Mouse (Mus musculus) brain, embryonic 14.5 days (tissue): ENCODE data around the gene 4930415O20Rik. TPM values are rescaled to one million over a fixed set of nuclear protein-coding genes. Genes with fewer than 3 reads are reported as not detected.
A peak's percentile ranks its signal among the peaks of the same experiment; 100 is the strongest.

Source experiments
- DNase-seq: peaks from one replicate; pipeline ENCODE4 v3.0.0-alpha.2; 2011; ENCODE audit warnings: low read depth
- CTCF ChIP-seq: fragments of 200-500 bp; IDR thresholded peaks from 2 replicates; pipeline ENCODE4 v1.5.1; 2012; ENCODE audit warnings: inconsistent platforms, mild to moderate bottlenecking, moderate library complexity, borderline replicate concordance; ENCODE audit not compliant: insufficient read depth, insufficient read length; ENCODE audit errors: extremely low read depth
- POLR2A ChIP-seq: fragments of 200-500 bp; IDR thresholded peaks from 2 replicates; pipeline ENCODE4 v1.6.1; 2012; ENCODE audit warnings: mild to moderate bottlenecking, inconsistent platforms, borderline replicate concordance; ENCODE audit not compliant: poor library complexity, insufficient read depth, insufficient read length, severe bottlenecking; ENCODE audit errors: extremely low read depth
- polyA plus RNA-seq: library from polyadenylated mRNA; depleted of rRNA; stranded (reverse); fragments of >200 nt; gene quantifications from 2 replicates; pipeline ENCODE4 v1.2.3, GENCODE M21; 2012; rRNA removed

The 4930415O20Rik gene
- polyA plus RNA-seq, 1 experiment: not detected

DNA sequence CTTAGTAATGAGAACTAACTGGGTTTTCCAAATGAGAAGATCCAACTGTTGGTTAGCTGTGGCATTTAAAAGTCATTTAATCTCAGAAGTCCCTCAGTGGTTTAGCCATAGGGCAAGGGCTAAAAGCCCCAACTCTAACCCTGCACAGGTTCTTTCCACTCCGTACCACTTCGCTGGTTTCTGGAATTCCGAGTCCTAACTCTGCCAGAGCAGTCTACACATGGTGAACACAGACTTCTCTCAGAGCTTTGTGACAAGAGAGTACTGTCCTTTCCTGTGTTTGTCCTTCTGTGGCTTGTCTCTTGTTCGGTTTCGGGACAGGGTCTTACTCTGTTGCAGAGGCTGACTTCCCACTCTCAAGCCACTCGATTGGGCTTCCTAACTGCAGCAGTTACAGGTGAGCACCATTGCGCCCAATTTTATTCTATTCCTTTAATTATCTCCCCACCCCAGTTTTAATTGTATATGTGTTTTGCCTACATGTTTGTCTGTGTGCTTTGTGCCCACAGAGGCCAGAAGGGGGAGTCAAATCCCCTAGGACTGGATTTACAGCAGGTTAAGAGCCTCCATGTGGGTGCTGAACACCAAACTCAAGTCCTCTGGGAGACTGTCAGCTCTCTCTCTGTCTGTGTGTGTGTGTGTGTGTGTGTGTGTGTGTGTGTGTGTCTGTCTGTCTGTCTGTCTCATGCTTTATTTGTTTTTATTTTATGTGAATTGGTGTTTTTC is 55.8 kb downstream of the 4930415O20Rik start:
- no peak for DNase-seq
- TF ChIP-seq CTCF: no peak
- TF ChIP-seq POLR2A: no peak

DNA sequence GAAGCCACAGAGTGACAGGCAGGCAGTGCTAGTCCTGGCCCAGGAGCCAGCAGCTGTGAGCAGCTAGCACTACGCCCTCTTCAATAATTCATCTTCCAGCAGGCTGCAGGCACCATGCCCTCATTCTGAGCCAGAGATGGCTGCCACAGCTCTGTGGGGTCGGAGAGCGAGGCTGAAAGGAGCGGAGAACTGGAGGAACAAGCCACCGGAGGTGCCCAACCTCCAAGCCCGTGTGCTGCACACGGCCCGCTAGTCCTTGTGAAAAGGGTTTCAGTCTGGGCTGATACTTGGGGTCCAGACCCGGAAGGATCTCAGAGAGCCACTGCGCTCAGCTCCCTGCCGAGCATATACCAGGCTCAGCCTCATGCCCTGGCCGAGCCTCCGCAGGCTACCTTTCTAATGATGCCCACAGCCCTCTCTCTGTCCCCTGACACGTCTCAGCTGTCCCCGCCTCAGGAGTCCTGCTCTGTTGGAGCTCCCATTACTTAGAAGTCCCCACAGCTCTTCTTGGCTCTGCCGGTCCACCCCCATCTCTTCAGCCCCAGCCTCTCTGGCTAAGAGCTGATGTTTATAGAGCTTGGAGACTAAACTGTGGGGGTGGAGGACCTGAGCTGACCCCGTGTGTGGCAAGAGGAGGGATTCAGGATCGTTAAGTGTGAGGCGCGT is 57.9 kb downstream of the 4930415O20Rik start:
- TF ChIP-seq POLR2A: no peak
- TF ChIP-seq CTCF: no peak
- peak; percentile 62 for DNase-seq

DNA sequence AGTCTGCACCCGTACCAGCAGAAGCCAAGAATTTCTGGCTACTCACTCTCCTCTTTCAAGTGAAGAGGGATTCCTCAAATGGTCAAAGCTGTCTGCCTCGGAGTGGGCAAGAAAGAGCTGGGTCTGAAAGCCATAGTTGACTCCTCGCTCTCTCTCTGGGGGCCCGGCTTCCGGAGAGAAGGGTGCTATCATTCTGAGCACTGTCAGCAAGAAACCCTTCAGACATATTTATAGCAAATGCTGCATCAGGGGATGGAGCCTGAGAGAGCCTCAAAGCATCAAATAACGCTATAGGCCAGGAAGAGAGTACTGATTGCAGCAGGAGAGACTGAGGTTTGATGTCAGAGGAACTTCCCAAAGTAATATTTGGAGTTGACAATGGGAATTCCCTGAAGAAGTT is 58.7 kb downstream of the 4930415O20Rik start:
- DNase-seq: no peak
- TF ChIP-seq POLR2A: no peak
- no peak for TF ChIP-seq CTCF

DNA sequence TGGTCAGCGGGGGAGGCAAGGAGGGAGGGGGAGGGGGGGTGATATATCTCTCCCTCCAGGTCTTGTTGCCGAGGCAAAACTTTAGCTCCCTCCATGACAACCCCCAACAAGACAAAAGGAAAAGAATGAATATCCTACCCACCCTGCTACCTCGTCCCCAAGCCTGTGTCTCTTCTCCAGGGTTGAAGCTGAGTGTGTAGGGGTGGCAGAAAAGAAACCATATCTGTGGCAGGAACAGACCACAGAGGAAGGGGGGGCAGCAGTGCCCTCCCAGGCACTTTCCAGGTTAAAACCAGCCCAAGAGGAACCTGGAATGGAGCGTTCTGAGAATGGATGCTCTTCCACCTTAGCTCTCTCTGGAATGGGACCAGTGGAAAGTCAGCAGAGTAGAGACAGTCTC is 59.7 kb downstream of the 4930415O20Rik start, which contains the start of gene Cacnb3:
Cacnb3 (plus strand) TSS at position 301 of the 400 bp plus-strand sequence.
- DNase-seq: no peak
- TF ChIP-seq POLR2A (no peak), CTCF (no peak)

DNA sequence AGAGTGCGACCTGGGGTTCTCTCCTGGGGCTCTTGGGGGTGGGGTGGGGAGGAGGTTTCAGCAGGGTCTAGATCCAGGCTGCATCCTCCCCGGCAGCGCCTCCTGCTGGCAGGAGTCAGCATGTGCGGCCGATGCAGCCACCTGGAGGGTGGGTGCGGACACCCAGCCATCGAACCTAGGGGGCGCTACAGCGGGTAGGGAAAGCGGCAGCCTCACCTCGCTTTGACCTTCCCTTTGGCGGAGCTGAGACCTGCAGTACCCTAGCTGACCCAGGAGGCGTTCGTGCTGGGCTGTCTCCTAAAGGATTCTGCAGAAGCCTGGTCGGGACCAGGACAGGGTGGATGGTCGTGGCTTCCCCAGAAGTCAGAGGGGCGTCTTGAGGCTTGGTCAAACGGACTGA is 60.7 kb downstream of the 4930415O20Rik start:
- TF ChIP-seq CTCF: peak; percentile 91
- TF ChIP-seq POLR2A: no peak
- DNase-seq: peak; percentile 70

DNA sequence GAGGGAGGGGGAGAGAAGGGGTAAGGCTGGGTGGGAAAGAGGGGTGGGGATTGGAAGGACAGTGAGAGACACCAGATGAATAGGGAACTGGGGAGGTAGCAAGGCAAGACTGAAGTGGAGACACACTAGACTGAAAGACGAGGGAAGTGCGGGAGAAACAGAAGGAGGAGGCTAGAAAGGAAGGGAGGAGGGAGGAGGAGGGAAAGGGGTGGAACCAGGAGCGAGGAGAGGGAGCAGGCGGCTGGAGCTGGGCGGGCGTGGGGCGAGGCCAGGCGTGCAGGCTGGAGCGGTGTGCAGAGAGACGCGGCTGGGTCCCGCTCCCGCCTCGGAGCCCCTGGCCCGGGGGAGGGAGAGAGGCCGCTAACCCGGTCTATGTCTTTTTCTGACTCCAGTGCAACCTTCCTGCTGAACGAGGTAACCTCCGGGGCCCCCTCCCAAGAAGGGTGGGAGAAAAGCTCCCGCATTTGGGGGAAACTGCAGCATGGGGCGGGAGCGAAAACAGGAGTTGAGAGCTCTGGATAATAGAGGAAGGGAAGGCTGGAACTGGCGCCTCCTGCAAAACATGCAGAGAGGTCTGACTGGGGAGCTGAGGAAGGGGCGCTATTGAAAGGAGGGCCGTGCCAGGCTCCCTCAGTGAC is 61.4 kb downstream of the 4930415O20Rik start:
- TF ChIP-seq POLR2A (peak; percentile 56; the same call in 1 of the 2 replicates), CTCF (no peak)
- peak; percentile 85 for DNase-seq

DNA sequence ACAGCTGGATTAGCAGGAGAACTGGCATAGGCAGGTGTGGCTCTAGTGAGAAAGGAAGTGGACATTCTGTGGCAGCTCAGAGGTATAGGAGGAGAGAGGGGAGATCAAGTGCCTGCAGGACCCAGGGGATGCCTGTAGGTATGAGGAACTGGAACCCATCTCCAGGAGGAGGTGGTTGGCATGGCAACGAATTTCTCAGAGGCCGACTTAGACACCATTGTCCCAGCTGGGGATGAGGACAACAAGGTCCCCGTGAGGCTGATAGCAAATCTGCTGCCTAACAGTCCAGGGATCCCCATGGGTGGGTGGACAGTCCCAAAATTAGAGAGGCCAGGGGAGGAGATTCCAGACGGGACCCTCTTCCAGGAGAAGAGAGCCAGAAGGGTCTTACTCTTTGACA is 62.1 kb downstream of the 4930415O20Rik start:
- DNase-seq: peak; percentile 66
- TF ChIP-seq CTCF: no peak
- no peak for TF ChIP-seq POLR2A

DNA sequence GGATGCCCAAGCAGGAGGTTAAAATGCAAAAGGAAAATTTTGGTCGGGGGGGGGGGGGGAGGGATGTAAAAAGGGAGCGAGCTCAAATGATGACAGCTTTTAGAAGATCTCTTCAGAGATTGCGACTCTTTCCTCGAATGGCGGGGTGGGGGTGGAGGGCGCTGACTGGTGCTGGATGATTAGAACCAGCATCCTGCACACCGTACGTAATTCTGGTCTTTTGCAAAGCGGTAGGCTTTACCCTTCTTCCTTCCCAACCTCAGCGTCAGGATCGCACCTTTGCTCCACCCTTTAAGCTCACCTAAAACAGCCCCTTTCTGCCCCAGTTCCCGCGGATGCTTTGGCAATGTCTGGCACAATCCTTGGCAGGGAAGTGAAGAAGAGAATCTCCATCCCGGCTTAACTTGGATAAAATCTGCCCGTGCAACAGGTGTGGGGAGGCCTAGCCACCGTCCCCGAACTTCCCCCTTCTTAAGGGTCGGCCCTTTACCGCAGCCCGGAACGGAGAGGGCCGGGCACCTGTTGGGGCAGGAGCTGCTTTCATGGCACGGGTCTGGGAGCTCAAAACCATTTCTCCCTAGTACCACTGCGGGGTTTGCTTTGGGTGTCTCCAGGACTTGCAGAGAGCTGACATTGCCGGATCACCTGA is 63.1 kb downstream of the 4930415O20Rik start:
- DNase-seq: peak; percentile 21
- TF ChIP-seq POLR2A (no peak), CTCF (no peak)

DNA sequence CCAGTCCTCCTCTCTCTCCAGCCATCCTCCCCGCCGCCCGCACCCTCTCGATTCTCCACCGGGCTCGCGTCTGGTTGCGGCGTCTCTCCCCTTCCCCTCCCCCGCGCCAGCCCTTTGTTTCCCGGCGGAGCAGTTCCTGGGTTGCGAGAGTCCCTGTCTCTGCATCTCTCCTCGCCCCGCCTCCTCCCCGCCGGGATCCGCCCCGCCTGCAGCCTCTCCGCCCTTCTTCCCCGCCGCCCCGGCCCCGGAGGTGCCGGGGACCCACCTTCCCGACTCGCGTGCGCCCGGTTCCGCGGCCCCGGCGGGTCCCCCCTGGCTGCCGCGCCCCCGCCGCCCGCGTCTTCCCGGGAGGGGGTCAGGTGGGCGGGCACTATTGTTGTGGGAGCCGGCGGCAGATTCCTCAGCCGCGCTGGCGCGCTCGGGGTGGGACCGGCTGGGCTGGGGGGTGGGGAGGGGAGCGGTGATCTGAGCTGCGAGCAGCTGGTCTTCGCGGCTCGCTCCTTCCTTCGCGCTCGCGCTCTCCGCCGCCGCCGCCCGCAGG is 63.8 kb downstream of the 4930415O20Rik start:
- TF ChIP-seq CTCF (no peak), POLR2A (peak; percentile 67)

DNA sequence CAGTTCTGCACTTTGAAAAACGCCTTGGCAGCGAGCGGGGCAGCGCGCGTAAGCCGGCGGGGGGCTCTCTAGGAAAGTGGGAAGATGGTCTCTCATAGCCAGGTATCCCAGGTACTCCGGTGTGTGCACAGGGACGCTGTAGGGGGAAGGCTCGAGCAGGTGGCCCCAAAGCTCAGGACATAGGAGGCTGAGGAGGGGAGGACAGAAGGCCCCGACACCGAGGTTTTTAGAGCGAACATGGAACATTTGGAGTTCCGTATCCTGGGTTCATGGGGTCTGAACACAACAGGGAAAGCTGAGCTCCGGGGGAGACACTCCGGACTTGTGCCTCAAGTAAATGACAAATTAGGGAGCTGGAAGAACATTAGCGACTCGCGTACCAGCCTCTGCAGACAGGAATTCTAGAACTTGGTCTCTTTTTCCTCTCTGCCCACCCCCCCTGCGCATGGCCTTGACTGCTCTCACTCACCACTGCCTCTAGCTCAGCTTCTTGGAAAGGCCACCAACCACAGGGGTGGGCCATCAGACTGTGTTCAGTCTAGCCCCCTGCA is 64.6 kb downstream of the 4930415O20Rik start:
- peak; percentile 55 for DNase-seq
- no peak for TF ChIP-seq CTCF
- TF ChIP-seq POLR2A: no peak

More for the DNA sequence above, 63.8 kb downstream of the 4930415O20Rik start:
- peak; percentile 94 for DNase-seq

DNA sequence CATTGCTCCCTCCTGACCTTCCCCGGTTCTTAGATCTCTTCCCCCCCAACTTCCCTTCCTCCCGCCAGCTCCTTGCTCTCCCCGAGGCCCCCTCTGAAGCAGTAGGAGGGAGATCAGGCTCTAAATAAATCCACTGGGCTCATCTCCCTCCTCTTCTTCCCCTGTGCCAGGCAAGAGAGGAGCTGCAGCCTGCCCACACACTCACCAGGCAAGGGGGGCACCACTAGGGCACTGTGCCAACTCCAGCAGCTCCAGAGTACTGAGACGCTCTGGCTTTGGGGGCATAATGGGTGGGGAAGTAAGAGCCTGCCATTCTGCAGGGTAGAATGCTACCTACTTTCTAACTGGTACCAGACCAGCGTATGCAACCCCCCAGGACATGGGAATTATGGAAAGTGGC is 65.7 kb downstream of the 4930415O20Rik start:
- TF ChIP-seq POLR2A (no peak), CTCF (no peak)
- peak; percentile 86 for DNase-seq

DNA sequence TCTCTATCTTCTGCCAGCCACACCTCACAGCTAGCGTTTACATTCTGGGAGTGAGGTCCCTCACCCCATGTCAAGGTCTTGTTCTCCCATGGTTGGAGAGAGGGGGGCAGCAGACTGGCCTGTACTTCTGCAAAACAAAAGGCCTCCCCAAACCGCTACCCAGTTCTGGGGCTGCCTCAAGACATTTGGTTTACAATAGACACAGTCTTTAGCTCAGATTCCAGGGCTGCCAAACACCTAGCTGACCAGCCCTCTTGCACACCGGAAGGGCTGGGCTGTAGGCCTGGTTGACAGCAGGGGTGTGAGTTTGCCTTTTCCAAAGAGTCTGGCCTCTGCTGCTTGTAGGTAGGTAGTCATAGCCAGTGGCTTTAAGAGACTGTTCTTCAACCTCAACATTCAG is 66.4 kb downstream of the 4930415O20Rik start:
- TF ChIP-seq POLR2A: no peak
- TF ChIP-seq CTCF: no peak

More for the DNA sequence above, 66.4 kb downstream of the 4930415O20Rik start:
- DNase-seq: no peak

Other genes with a start within 250 kb of the 4930415O20Rik start
- gene Olfr284, start 230.0 kb upstream of the 4930415O20Rik start, polyA plus RNA-seq: not detected in 2 replicates
- gene Olfr283, start 190.1 kb upstream of the 4930415O20Rik start, polyA plus RNA-seq: not detected in 2 replicates
- gene Olfr282, start 139.8 kb upstream of the 4930415O20Rik start, polyA plus RNA-seq: not detected in 2 replicates
- gene Olfr281, start 118.4 kb upstream of the 4930415O20Rik start, polyA plus RNA-seq: not detected in 2 replicates
- gene OR5BS1P, start 101.1 kb upstream of the 4930415O20Rik start, polyA plus RNA-seq: not detected in 2 replicates
- gene Lalba, start 88.3 kb upstream of the 4930415O20Rik start, polyA plus RNA-seq: not detected in 2 replicates
- gene Olfr279, start 78.6 kb upstream of the 4930415O20Rik start, polyA plus RNA-seq: not detected in 2 replicates
- gene Kansl2, start 36.7 kb upstream of the 4930415O20Rik start, polyA plus RNA-seq: 106 and 115 TPM in 2 replicates
- gene Ccnt1, start 81 bp upstream of the 4930415O20Rik start, polyA plus RNA-seq: 25.5 and 29.5 TPM in 2 replicates
- 38.3 and 50.2 TPM in 2 replicates for gene Adcy6, start 39.1 kb downstream of the 4930415O20Rik start, polyA plus RNA-seq
- 287 and 323 TPM in 2 replicates for gene Cacnb3, start 59.8 kb downstream of the 4930415O20Rik start, polyA plus RNA-seq
- gene Ddx23, start 91.9 kb downstream of the 4930415O20Rik start, polyA plus RNA-seq: 38.9 and 55.6 TPM in 2 replicates
- 13.7 and 14.0 TPM in 2 replicates for gene Rnd1, start 106.5 kb downstream of the 4930415O20Rik start, polyA plus RNA-seq
- gene Ccdc65, start 137.2 kb downstream of the 4930415O20Rik start, polyA plus RNA-seq: 1.7 and 3.2 TPM in 2 replicates
- gene Fkbp11, start 157.2 kb downstream of the 4930415O20Rik start, polyA plus RNA-seq: 4.7 and 5.9 TPM in 2 replicates
- gene Arf3, start 192.2 kb downstream of the 4930415O20Rik start, polyA plus RNA-seq: 119 and 156 TPM in 2 replicates
- 0.95 and 2.4 TPM in 2 replicates for gene Wnt10b, start 207.1 kb downstream of the 4930415O20Rik start, polyA plus RNA-seq
- gene Wnt1, start 218.9 kb downstream of the 4930415O20Rik start, polyA plus RNA-seq: 1.2 and 2.9 TPM in 2 replicates
- 1.8 and 2.2 TPM in 2 replicates for gene Ddn, start 238.5 kb downstream of the 4930415O20Rik start, polyA plus RNA-seq